Mouse (Mus musculus) heart, adult 2 months (tissue): ENCODE data around the gene E130208F15Rik. TPM values are rescaled to one million over a fixed set of nuclear protein-coding genes. Genes with fewer than 3 reads are reported as not detected.

Source experiments
- DNase-seq, 2 experiments: peaks; one replicate each; pipeline ENCODE4 v3.0.0; 2021
- H3K27ac ChIP-seq: fragments of 200-600 bp; 2 replicates; pipeline ENCODE4 v1.8.1; 2022
- H3K27me3 ChIP-seq: fragments of 200-500 bp; 2 replicates; pipeline ENCODE4 v1.6.1; 2012; ENCODE audit warnings: mild to moderate bottlenecking, low read length, inconsistent platforms, mixed read lengths; ENCODE audit not compliant: control insufficient read depth, insufficient read depth
- H3K36me3 ChIP-seq: fragments of 200-500 bp; 2 replicates; pipeline ENCODE4 v1.6.1; 2012; ENCODE audit warnings: low read length, inconsistent platforms; ENCODE audit not compliant: control insufficient read depth, insufficient read depth
- H3K4me1 ChIP-seq: fragments of 200-500 bp; 2 replicates; pipeline ENCODE4 v1.6.1; 2011; ENCODE audit warnings: low read length; ENCODE audit not compliant: control insufficient read depth, insufficient read depth
- H3K4me3 ChIP-seq: fragments of 200-600 bp; 2 replicates; pipeline ENCODE4 v1.8.1; 2022
- H3K79me2 ChIP-seq: fragments of 200-500 bp; replicated peaks from 2 replicates; pipeline ENCODE4 v1.6.1; 2012; ENCODE audit warnings: mild to moderate bottlenecking, inconsistent platforms, low read length, moderate library complexity, mixed read lengths; ENCODE audit not compliant: control insufficient read depth, insufficient read depth
- H3K9ac ChIP-seq: fragments of 200-500 bp; 2 replicates; pipeline ENCODE4 v1.6.1; 2012; ENCODE audit warnings: low read depth, mild to moderate bottlenecking, control low read depth, inconsistent platforms, low read length, mixed read lengths
- CTCF ChIP-seq: fragments of 200-600 bp; IDR thresholded peaks from 2 replicates; pipeline ENCODE4 v1.8.1; 2022; ENCODE audit warnings: antibody characterized with exemption, mild to moderate bottlenecking, moderate library complexity
- EP300 ChIP-seq: fragments of 200-500 bp; IDR thresholded peaks from 2 replicates; pipeline ENCODE4 v1.6.1; 2011; ENCODE audit warnings: low read depth, low read length, control low read depth; ENCODE audit not compliant: insufficient read depth
- POLR2A ChIP-seq: fragments of 200-500 bp; IDR thresholded peaks from 2 replicates; pipeline ENCODE4 v1.6.1; 2011; ENCODE audit warnings: mild to moderate bottlenecking, low read depth, low read length, control low read depth; ENCODE audit not compliant: insufficient read depth
- WGBS: fragments of 180-500 bp; shearing (Covaris S2); methylation state at CpG from one replicate; pipeline ENCODE4 v1.1.7; 2018; 5-methylcytosine and 5-hydroxymethylcytosine counted together
- intact Hi-C: fragments of 180-260 bp; cut with DNase I; formaldehyde crosslinking; loops from one replicate; pipeline ENCODE4 v1.15.1; 2025
- long read RNA-seq: library from polyadenylated mRNA; stranded (forward); transcript quantifications from one replicate; pipeline ENCODE4 v2.0.0, GENCODE M21; 2021
- polyA plus RNA-seq: library from polyadenylated mRNA; depleted of rRNA; stranded (reverse); fragments of >200 nt; gene quantifications from 2 replicates; pipeline ENCODE4 v1.2.3, GENCODE M21; 2012; rRNA removed
- total RNA-seq, 2 experiments: library from RNA; stranded (reverse); gene quantifications; 2 replicates each; pipeline ENCODE4 v1.2.3; 2021

E130208F15Rik gene
- total RNA-seq, result under 1 TPM; 0.55 to 0.63 TPM
- polyA plus RNA-seq, result 0.31 and 0.41 TPM in 2 replicates
- long read RNA-seq, result 0 reads

DNA sequence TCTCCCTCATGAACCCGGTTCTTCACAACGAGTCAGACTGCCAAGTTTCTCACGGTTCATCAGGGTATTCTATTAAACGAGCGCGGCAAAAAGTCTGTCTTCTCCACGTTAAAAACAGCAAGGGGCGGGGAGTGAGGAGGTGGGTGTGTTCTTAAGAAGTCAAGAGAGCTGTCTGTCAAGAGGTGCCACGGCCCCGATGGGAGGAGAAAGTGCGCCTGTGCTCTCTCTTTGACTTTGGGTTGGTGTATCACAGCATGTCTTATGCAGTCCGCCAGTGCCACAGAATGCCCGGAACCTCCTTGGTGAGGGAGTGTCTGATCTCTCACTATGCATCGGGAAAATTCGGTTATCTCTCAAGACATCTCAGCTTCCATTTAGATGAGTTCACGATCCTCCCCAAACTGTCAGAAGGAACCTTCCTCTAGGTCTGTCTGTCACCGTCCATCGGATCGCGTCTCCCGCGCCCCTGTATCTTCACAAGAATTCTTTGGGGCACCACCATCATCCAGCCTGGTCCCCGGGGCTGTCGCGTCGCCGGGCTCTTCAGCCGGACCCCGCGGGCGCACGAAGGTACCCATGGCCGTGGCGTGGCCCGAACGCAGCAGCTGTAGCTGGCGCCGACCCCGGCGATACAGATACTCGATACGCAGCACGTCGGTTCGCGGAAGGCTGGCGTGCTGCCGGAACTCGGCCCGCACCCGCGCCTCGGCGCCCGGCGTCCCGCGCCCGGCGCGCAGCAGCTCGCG, at the start of gene E130208F15Rik:
Gene E130208F15Rik (plus strand): TSS at position 202 of the 746 bp plus-strand sequence.
- H3K9ac ChIP-seq, result peak within 1 kb of the TSS; percentile 91
- TF ChIP-seq CTCF (no peak), POLR2A (peak; percentile 69; the same call in 1 of the 2 replicates)
- intact Hi-C loops, result no loop called here
- peak; percentile 67 to 77 for DNase-seq
- whole genome bisulfite sequencing, result under 1% methylated on average over 63 of the region's 63 CpGs
- no peaks in the 10 kb centered on the region for H3K36me3 ChIP-seq
- peak within 1 kb of the TSS; percentile 57 for H3K4me3 ChIP-seq
- H3K4me1 ChIP-seq, result peaks cover 1% of the 10 kb centered on the region; the same call in 1 of the 2 replicates
- H3K27ac ChIP-seq, result peak within 1 kb of the TSS; percentile 96
- no peaks in the 10 kb centered on the region for H3K27me3 ChIP-seq
- no peaks in the 10 kb centered on the region for H3K79me2 ChIP-seq

GRCm38 (mm10) chr7:30274383-30274782, 47.2 kb upstream of the E130208F15Rik start:
- Histone ChIP-seq H3K27me3 (no peaks in the 10 kb centered on the region), H3K9ac (no peak overlapping the region), H3K27ac (no peak overlapping the region), H3K79me2 (no peaks in the 10 kb centered on the region), H3K4me1 (no peaks in the 10 kb centered on the region), H3K4me3 (no peak overlapping the region), H3K36me3 (no peaks in the 10 kb centered on the region)
- 84% methylated on average over 6 of the region's 6 CpGs for WGBS
- TF ChIP-seq POLR2A (no peak), EP300 (no peak), CTCF (no peak)
- DNase-seq, result no peak
- intact Hi-C loops, result no loop called here

GRCm38 (mm10) chr7:30278911-30279310, 42.6 kb upstream of the E130208F15Rik start:
- no peak for DNase-seq
- intact Hi-C loops, result no loop called here

GRCm38 (mm10) chr7:30279536-30279935, 42.0 kb upstream of the E130208F15Rik start:
- DNase-seq, result no peak
- no peak for TF ChIP-seq EP300
- TF ChIP-seq POLR2A, result no peak
- TF ChIP-seq CTCF, result no peak
- H3K9ac ChIP-seq, result no peak overlapping the region
- no peak overlapping the region; the same call in 1 of the 2 replicates for H3K27ac ChIP-seq
- peak overlapping the region; percentile 90 for H3K4me3 ChIP-seq
- H3K79me2 ChIP-seq, result no peaks in the 10 kb centered on the region
- WGBS, result 0% methylated on average over 6 of the region's 6 CpGs
- no peaks in the 10 kb centered on the region for H3K36me3 ChIP-seq
- intact Hi-C loops, result no loop called here
- H3K4me1 ChIP-seq, result no peaks in the 10 kb centered on the region; the same call in 1 of the 2 replicates
- H3K27me3 ChIP-seq, result no peaks in the 10 kb centered on the region

More at GRCm38 (mm10) chr7:30278911-30279310, 42.6 kb upstream of the E130208F15Rik start:
- Histone ChIP-seq H3K9ac (no peak overlapping the region), H3K79me2 (no peaks in the 10 kb centered on the region), H3K27me3 (no peaks in the 10 kb centered on the region), H3K4me3 (no peak overlapping the region), H3K36me3 (no peaks in the 10 kb centered on the region), H3K27ac (no peak overlapping the region), H3K4me1 (no peaks in the 10 kb centered on the region; the same call in 1 of the 2 replicates)
- WGBS, result 33% methylated on average over 2 of the region's 2 CpGs
- TF ChIP-seq POLR2A, result no peak
- no peak for TF ChIP-seq CTCF
- no peak for TF ChIP-seq EP300

- H3K36me3 ChIP-seq, result no peaks in the 10 kb centered on the region
- 0 out of 2 replicates have a peak, but pooled peaks have one; percentile 2 for TF ChIP-seq CTCF
- TF ChIP-seq EP300, result no peak
- peak; percentile 67; the same call in 1 of the 2 replicates for TF ChIP-seq POLR2A
- no peaks in the 10 kb centered on the region for H3K79me2 ChIP-seq
- peak within 1 kb of the TSS; percentile 90 for H3K4me3 ChIP-seq
- no peaks in the 10 kb centered on the region; the same call in 1 of the 2 replicates for H3K4me1 ChIP-seq
- peak within 1 kb of the TSS; percentile 91 for H3K27ac ChIP-seq
- WGBS, result under 1% methylated on average over 48 of the region's 49 CpGs
- DNase-seq, result peak; percentile 91 to 93
- peak within 1 kb of the TSS; percentile 36 for H3K9ac ChIP-seq
- intact Hi-C loops, result loop anchor here (1.0 kb wide), 1 partner anchor 49 kb away; the partner anchor contains the start of gene Polr2i
- H3K27me3 ChIP-seq, result no peaks in the 10 kb centered on the region
Observed at GRCm38 (mm10) chr7:30279951-30280669, 41.4 kb upstream of the E130208F15Rik start, which contains the start of the genes Thap8 and Wdr62. TSS of gene Thap8 (plus strand) at chr7:30280094. TSS of gene Wdr62 (minus strand) at chr7:30280419.
